Mouse (Mus musculus): ENCODE measurements at regions not wholly inside any gene's neighbourhood (a gene's known extent, or its start where the extent isn't known, plus 50 kb on each side); places are given as distances from the start of the nearest gene placed in this dataset.

DNA sequence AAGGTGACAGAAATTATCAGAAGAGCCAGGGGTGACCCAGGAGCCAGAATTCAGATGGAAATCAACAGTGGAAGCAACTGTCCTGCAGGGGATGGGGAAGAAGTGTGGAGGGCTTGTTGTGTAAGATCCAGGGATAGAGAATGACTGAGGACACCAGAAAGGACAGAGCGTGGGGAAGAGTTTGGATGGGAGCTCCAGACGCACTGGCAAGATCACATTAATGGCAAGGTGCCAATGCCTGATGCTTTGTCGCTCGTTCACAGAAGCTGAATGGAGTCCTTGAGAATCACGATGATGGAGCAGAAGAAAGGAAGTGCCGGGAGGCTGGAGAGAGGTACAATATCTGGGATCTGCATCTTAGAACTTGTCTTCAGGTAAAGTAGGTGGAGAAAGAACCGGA, 519.0 kb upstream of the Fam160b2 start:
- TF ChIP-seq CTCF (IDR thresholded peaks at IDR 0.05; ENCODE audit: borderline replicate concordance, insufficient read depth, low read length) (no peak), POLR2A (IDR thresholded peaks at IDR 0.05; ENCODE audit: low read depth, low read length) (no peak)
